Mouse (Mus musculus): Measurements from ENCODE around the gene Tmppe.

- TF ChIP-seq CTCF (IDR thresholded peaks at IDR 0.05; ENCODE audit: low read depth, low read length) (no peak), POLR2A (IDR thresholded peaks at IDR 0.05; ENCODE audit: extremely low read depth, insufficient read depth, low read length) (no peak)
Observed at GRCm38 (mm10) chr9:114413866-114414265, 13.0 kb downstream of the Tmppe start.

Measured in liver, adult 2 months (tissue).